Mouse (Mus musculus) right cerebral cortex, postnatal 10 days (tissue): ENCODE data around the gene Hax1.
A peak's percentile ranks its signal among the peaks of the same experiment; 100 is the strongest.

ENCODE experiments used
- DNase-seq, 2 experiments: peaks; one replicate each; pipeline ENCODE4 v3.0.0; 2021; ENCODE audit warnings: low spot score in 2 of 2

Hax1 gene

DNA sequence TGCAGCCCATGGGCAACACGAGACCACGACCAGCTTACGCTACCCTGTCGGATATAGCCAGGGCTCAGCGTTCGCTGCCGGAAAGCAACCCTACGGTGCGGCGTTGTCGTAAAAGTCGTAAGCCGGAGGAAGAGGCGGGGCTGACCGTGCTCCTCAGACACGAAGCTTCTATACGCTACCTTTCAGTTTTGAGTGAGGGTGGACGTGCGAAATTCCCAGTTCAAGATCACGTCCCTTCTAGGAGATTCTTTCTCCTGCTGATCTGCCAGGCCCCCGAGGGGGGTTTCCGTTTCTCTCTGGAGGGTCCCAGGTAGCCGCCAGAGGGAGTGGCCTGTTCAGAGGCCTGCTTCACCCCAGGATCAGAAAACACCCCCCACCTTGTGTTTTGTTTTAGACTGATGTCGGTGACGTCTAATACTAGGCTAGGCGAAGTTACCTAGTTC lies at the start of gene Hax1:
Hax1 (minus strand) TSS at position 169 of the 443 bp plus-strand sequence.
- peak; percentile 96 for DNase-seq

DNA sequence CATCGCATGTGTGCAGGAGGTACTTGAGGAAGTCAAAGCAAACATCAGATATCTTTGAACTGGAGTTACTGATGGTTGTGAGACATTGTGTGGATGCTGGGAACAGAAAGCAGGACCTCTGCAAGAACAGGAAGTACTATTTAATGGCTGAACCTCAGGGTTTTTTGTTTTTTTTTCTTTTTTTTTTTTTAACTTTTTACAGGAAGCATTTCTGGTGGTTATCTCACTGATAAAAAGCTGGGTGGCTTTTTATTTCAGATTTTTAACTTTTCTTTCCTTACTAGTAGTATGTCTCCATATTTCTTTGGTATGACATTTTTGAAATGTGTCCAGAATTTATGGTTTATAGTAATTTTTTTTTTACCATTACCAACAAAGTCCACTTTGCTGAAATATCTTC lies 37.7 kb upstream of the Hax1 start:
- DNase-seq = no peak

DNA sequence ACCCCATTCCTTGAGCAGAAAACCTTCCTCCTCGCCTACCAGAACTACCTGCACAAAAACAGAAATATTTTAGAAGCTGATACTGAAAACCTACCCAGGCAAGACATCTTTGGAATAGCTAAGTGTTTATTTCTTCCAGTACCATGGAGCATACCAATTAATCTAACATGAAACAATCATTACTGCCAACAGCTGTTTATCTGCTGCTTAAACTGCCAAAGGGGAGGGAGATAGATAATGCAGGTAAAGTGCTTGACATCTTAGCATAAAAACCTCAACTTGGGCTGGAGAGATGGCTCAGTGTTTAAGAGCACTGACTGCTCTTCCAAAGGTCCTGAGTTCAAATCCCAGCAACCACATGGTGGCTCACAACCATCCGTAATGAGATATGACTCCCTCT lies 36.1 kb upstream of the Hax1 start:
- DNase-seq = no peak

DNA sequence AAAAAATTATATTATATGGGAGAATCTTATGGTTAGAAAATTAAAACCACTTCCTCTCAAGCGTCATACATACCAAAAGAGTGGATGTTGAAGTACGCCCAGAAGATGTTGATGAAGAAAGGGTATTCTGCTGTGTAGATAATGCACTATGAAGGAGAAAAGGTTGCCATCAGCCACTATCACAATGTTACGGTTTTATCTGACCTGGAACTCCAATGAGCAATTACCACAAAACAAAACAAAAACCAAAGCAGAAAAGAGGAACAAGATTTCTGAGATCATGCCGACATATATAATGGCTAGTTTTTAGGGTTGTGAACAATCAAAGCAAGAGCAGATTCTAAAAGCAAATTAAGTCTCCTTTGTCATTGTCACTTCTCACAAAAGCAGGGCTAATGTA lies 18.0 kb upstream of the Hax1 start:
- DNase-seq = no peak

DNA sequence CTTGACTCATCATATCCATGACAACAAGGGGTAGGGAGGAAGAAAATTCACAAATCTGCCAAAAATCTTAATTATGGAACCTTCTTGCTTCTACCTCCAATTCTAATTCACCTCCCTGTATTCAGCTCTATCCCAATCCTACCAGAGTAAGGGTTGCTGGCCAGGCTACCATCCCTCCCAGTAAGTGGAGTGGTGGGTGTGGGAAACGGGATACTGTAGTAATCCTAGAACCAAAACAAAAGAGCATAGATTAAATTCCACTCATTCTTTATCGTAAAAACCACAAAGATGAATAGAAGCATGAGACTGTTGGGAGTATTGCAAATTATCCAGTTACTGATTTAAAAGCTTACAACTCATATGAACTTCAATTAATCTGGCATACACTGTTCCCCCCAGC lies 11.7 kb upstream of the Hax1 start:
- no peak for DNase-seq

GRCm38 (mm10) chr3:90004091-90004796 lies 5.7 kb upstream of the Hax1 start:
- no peak for DNase-seq

- DNase-seq = no peak
Observed at GRCm38 (mm10) chr3:89999830-90000229, 1.2 kb upstream of the Hax1 start.

DNA sequence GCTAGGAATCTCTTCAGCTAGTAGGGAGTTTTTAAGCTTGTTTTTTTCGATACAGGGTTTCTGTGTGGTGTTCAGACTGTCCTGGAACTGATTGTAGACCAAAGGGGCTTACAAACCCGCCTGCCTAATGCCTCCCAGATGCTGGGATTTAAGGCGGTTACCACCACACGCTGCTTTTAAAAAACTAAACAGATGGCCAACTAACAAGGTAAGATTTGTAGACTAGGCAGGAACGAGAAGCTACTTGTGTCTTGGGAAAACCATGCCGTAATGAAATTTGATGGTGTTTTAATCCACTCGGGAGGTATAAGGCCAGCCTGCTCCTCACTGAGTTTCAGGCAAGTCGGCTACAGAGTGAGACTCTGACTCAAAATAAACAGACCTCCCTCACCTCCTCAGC lies 510 bp upstream of the Hax1 start:
- no peak for DNase-seq

- DNase-seq = peak; percentile 40 to 53
Observed at GRCm38 (mm10) chr3:89997791-89998495, 637 bp downstream of the Hax1 start.

DNA sequence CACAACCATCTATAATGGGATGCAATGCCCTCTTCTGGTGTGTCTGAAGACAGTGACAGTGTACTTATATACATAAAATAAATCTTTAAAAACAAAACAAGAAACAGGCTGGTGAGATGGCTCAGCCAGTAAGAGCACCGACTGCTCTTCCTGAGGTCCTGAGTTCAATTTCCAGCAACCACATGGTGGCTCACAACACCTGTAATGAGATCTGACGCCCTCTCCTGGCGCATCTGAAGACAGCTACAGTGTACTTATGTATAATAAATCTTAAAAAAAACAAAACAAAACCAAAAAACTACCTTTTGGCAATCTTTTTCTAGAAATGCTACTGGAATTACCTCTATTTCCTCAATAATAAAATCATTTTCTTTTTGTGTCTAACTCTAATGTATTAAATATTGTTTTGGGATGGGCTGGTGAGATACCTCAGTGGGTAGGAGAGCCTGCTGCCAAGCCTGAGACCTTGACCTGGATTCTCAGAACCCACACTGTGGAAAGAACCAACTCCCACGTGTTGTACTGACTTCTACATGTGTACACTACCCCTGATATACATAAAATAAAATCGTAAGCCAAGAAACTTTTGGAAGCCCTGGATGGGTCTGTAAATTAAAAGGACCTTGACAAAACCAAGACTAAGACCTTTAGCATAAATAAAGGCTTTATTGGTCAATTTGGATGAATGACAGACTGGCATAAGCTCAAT lies 3.6 kb downstream of the Hax1 start:
- no peak for DNase-seq

GRCm38 (mm10) chr3:89987822-89988221 lies 10.8 kb downstream of the Hax1 start:
- no peak for DNase-seq

GRCm38 (mm10) chr3:89987211-89987610 lies 11.4 kb downstream of the Hax1 start:
- no peak for DNase-seq

DNA sequence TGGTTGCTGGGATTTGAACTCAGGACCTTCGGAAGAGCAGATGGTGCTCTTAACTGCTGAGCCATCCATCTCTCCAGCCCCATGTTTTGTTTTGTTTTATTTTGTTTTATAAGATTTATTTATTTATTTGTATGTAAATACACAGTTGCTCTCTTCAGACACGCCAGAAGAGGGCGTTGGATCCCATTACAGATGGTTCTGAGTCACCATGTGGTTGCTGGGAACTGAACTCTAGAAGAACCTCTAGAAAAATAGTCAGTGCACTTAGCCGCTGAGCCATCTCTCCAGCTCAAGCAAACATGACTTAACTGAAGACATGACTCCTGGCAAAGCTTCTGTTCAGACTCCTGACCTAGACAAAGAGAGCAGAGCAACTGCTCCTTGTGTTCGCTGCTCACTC lies 16.2 kb downstream of the Hax1 start:
- DNase-seq = no peak

DNA sequence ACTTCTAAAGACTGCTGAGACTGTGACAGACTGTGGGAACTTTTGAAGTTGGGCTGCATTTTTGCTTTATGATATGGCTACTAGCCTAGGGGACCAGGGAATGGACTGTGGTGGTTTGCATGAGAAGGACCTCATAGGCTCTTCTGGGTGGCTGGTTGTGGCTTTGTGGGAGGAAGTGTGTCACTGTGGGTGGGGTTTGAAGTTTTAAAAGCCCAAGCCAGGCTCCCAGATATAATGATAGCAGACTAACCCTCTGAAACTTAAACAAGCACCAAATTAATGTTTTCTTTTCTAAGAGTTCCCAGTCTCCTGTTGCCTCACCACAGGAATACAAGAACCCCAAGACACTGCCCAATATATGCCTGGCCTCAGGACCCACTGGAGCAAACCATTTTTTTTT lies 21.7 kb downstream of the Hax1 start:
- no peak for DNase-seq

GRCm38 (mm10) chr3:89968509-89968908 lies 30.1 kb downstream of the Hax1 start:
- no peak for DNase-seq

GRCm38 (mm10) chr3:89966946-89967345 lies 31.6 kb downstream of the Hax1 start:
- DNase-seq = no peak

DNA sequence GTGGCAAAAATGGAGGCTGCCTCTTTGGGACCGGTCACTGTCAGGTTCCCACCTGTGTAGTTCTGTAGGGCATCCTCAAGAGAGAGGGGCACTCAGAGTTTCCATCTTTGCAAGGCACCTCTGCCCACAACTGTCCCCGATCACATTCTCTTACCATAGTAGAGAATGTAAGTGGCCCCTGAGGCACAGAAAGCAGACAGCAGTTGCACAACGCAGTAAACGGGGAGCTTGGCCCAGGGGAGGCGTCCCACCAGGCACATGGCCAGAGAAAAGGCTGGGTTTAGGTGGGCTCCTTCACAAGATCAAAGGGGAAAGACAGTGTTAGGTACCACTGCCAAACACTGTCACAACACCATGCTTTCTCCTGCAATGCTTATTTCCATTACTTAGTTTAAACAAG lies 32.6 kb downstream of the Hax1 start:
- DNase-seq = no peak

DNA sequence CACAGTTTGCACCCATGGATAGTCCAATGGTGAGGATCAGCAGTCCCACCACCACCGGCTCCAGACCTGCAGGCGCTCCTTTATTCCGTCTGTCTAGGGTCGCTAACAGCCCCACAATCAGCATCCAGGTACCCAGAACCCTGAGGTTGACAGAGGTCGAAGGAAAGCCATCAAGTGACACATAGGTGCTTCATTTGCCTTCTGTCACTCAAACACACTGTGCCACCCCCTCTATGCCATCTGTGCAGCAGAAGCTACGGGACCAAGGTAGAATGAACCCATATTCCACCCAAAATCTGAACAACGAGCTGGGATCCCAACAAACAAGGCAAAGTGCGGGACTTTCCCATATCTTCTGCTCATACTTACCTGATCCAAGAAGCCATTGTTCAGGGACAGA lies 33.0 kb downstream of the Hax1 start:
- DNase-seq = no peak

- peak; percentile 65 to 82 for DNase-seq
Observed at GRCm38 (mm10) chr3:89963926-89964739, 34.4 kb downstream of the Hax1 start.

DNA sequence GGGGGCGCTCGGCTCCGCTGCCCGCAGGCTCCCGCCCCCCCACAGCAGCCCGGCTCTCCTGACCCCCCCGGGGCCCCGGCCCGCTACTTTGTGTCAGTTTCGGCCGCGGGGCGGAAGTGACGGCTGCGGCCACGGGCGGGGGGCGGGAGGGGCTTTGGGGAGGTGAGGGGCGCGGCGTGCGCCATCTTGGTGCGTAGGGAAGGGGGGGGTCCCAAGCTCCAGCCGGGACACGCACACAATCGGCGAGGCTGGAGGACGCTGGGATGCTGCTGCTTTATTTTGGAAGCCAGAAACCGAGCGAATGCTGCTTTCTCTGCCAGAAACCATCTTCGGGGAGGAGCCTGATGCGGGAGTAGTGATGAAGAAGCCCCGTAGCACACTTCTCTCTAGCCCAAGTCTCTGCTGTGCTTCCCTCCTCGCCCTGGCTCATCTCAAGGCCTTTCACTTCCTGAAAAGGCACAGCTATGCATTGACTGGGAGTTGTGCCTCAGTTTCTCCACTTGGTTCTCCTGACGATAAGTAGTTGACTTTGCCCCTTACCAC lies 35.3 kb downstream of the Hax1 start, which contains the start of gene Atp8b2:
Atp8b2 (minus strand) TSS at position 288 of the 543 bp plus-strand sequence.
- peak; percentile 82 to 87 for DNase-seq

DNA sequence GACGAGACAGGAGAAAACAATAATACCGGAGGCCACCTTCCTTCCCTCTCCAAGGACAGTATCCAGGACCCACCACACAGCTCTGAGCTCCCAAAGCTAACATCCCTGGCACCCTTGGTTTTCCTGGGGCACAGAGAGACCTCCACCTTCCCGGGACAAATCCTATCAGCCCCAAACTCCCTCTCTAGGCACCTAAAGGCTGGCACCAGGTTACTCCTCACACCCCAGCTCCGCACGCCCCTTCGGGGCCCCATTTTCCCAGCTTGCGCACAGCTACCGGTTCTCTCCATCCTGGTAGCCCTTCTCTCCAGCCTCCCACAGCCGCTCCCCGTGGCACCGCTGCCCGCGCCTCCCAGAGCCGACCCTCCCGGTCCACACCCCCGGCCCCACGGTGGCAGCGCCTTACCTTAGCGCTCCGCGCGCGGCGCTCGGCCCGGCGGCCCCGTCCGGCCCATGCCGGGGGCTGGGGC lies 35.8 kb downstream of the Hax1 start:
- no peak for DNase-seq
